Mouse (Mus musculus): ENCODE results near the gene Mettl24.
A peak's percentile ranks its signal among the peaks of the same experiment; 100 is the strongest.

The Mettl24 gene

GRCm38 (mm10) chr10:40683092-40683867 is at the start of gene Mettl24:
Gene Mettl24 (plus strand): TSS chr10:40683282.
- peak in 1 of 2 experiments; percentile 8 for DNase-seq (ENCODE audit: low spot score in 2 of 2)

GRCm38 (mm10) chr10:40637331-40637730 is 45.8 kb upstream of the Mettl24 start:
- no peak for DNase-seq (ENCODE audit: low spot score in 2 of 2)

- no peak for DNase-seq (ENCODE audit: low spot score in 2 of 2)
Observed at GRCm38 (mm10) chr10:40638276-40638675, 44.8 kb upstream of the Mettl24 start.

- no peak for DNase-seq (ENCODE audit: low spot score in 2 of 2)
Observed at GRCm38 (mm10) chr10:40638823-40639819, 44.0 kb upstream of the Mettl24 start.

- no peak for DNase-seq (ENCODE audit: low spot score in 2 of 2)
Observed at GRCm38 (mm10) chr10:40640406-40640805, 42.7 kb upstream of the Mettl24 start.

GRCm38 (mm10) chr10:40641901-40642300 is 41.2 kb upstream of the Mettl24 start:
- DNase-seq (ENCODE audit: low spot score in 2 of 2): no peak

GRCm38 (mm10) chr10:40643126-40643525 is 40.0 kb upstream of the Mettl24 start:
- no peak for DNase-seq (ENCODE audit: low spot score in 2 of 2)

GRCm38 (mm10) chr10:40644456-40644855 is 38.6 kb upstream of the Mettl24 start:
- DNase-seq (ENCODE audit: low spot score in 2 of 2): no peak

GRCm38 (mm10) chr10:40645346-40645745 is 37.7 kb upstream of the Mettl24 start:
- no peak for DNase-seq (ENCODE audit: low spot score in 2 of 2)

GRCm38 (mm10) chr10:40648776-40649175 is 34.3 kb upstream of the Mettl24 start:
- no peak for DNase-seq (ENCODE audit: low spot score in 2 of 2)

- DNase-seq (ENCODE audit: low spot score in 2 of 2): no peak
Observed at GRCm38 (mm10) chr10:40649634-40650033, 33.4 kb upstream of the Mettl24 start.

- no peak for DNase-seq (ENCODE audit: low spot score in 2 of 2)
Observed at GRCm38 (mm10) chr10:40651676-40652075, 31.4 kb upstream of the Mettl24 start.

- no peak for DNase-seq (ENCODE audit: low spot score in 2 of 2)
Observed at GRCm38 (mm10) chr10:40665270-40665669, 17.8 kb upstream of the Mettl24 start.

- no peak for DNase-seq (ENCODE audit: low spot score in 2 of 2)
Observed at GRCm38 (mm10) chr10:40666943-40667342, 16.1 kb upstream of the Mettl24 start.

- no peak for DNase-seq (ENCODE audit: low spot score in 2 of 2)
Observed at GRCm38 (mm10) chr10:40668640-40669039, 14.4 kb upstream of the Mettl24 start.

GRCm38 (mm10) chr10:40672587-40673296 is 10.3 kb upstream of the Mettl24 start:
- no peak for DNase-seq (ENCODE audit: low spot score in 2 of 2)

GRCm38 (mm10) chr10:40673297-40673665 is 9.8 kb upstream of the Mettl24 start:
- DNase-seq (ENCODE audit: low spot score in 2 of 2): no peak

- no peak for DNase-seq (ENCODE audit: low spot score in 2 of 2)
Observed at GRCm38 (mm10) chr10:40674151-40674550, 8.9 kb upstream of the Mettl24 start.

- DNase-seq (ENCODE audit: low spot score in 2 of 2): no peak
Observed at GRCm38 (mm10) chr10:40675921-40676320, 7.2 kb upstream of the Mettl24 start.

GRCm38 (mm10) chr10:40678477-40678876 is 4.6 kb upstream of the Mettl24 start:
- no peak for DNase-seq (ENCODE audit: low spot score in 2 of 2)

- no peak for DNase-seq (ENCODE audit: low spot score in 2 of 2)
Observed at GRCm38 (mm10) chr10:40682470-40682869, 612 bp upstream of the Mettl24 start.

GRCm38 (mm10) chr10:40683868-40684253 is 779 bp downstream of the Mettl24 start:
- DNase-seq (ENCODE audit: low spot score in 2 of 2): no peak
